Mouse (Mus musculus) C2C12 (cell line): ENCODE data around the gene Ppp1r9b. TPM values are rescaled to one million over a fixed set of nuclear protein-coding genes. Genes with fewer than 3 reads are reported as not detected.

Source experiments
- H3K27me3 ChIP-seq: one replicate; pipeline ENCODE4 v1.6.1; 2011; ENCODE audit not compliant: control insufficient read depth, insufficient read depth, insufficient read length
- H3K36me3 ChIP-seq: one replicate; pipeline ENCODE4 v1.6.1; 2011; ENCODE audit not compliant: control insufficient read depth, insufficient read depth
- H3K4me3 ChIP-seq: one replicate; pipeline ENCODE4 v1.5.1; 2011; ENCODE audit warnings: mild to moderate bottlenecking, control low read depth; ENCODE audit not compliant: poor library complexity, insufficient read depth, severe bottlenecking
- H3K79me2 ChIP-seq: one replicate; pipeline ENCODE4 v1.6.1; 2011; ENCODE audit not compliant: control insufficient read depth, insufficient read depth
- H3K79me3 ChIP-seq: one replicate; pipeline ENCODE4 v1.6.1; 2011; ENCODE audit warnings: low read depth, control low read depth
- H3ac ChIP-seq: one replicate; pipeline ENCODE3; 2011; ENCODE audit warnings: low read depth; ENCODE audit not compliant: control insufficient read depth, insufficient read length
- CEBPB ChIP-seq: IDR thresholded peaks from one replicate; pipeline ENCODE4 v1.6.1; 2011; ENCODE audit warnings: low read depth, mild to moderate bottlenecking, control low read depth, moderate library complexity
- CTCF ChIP-seq: IDR thresholded peaks from one replicate; pipeline ENCODE4 v1.5.1; 2011; ENCODE audit not compliant: control insufficient read depth, insufficient read depth, insufficient read length
- FOSL1 ChIP-seq: IDR thresholded peaks from one replicate; pipeline ENCODE4 v1.8.0; 2011; ENCODE audit warnings: mild to moderate bottlenecking, low read length; ENCODE audit not compliant: poor library complexity, insufficient read depth, severe bottlenecking
- MAX ChIP-seq: IDR thresholded peaks from one replicate; pipeline ENCODE4 v1.6.1; 2011; ENCODE audit warnings: mild to moderate bottlenecking, control low read depth
- MYOD1 ChIP-seq: IDR thresholded peaks from one replicate; pipeline ENCODE4 v1.6.1; 2011; ENCODE audit warnings: low read depth; ENCODE audit not compliant: control insufficient read depth, insufficient read length
- MYOG ChIP-seq: IDR thresholded peaks from one replicate; pipeline ENCODE4 v1.6.1; 2011; ENCODE audit not compliant: control insufficient read depth, insufficient read length; ENCODE audit errors: extremely low read depth
- USF1 ChIP-seq: IDR thresholded peaks from one replicate; pipeline ENCODE4 v1.6.1; 2011; ENCODE audit warnings: low read depth, mild to moderate bottlenecking, control low read depth, moderate library complexity
- long read RNA-seq, 2 experiments: library from polyadenylated mRNA; unstranded; transcript quantifications; one replicate each; pipeline ENCODE4 v2.0.0; 2019 to 2020
- polyA plus RNA-seq: library from polyadenylated mRNA; unstranded; fragments of >200 nt; fragmentation: generic; extraction: Trizol; gene quantifications from one replicate; pipeline ENCODE4 v1.2.1, GENCODE M21; 2012; ENCODE audit warnings: missing spikeins

Ppp1r9b gene
- polyA plus RNA-seq = 31.8 TPM
- long read RNA-seq, experiment 1, partial matches to known transcripts = 8 of 9 reads
- long read RNA-seq, experiment 1, other reads (novel, unspliced or antisense) = 1 of 9 reads
- long read RNA-seq, experiment 2, full-length matches to known transcripts = 5 of 10 reads
- long read RNA-seq, experiment 2, partial matches to known transcripts = 5 of 10 reads
- long read RNA-seq, experiment 2, other reads (novel, unspliced or antisense) = 0 of 10 reads

- Histone ChIP-seq H3K79me2 (peaks cover 52% of the 10 kb centered on the region), H3K27me3 (no peaks in the 10 kb centered on the region), H3K36me3 (peaks cover 18% of the 10 kb centered on the region), H3ac (peak within 1 kb of the TSS; percentile 85), H3K4me3 (peak within 1 kb of the TSS; percentile 79), H3K79me3 (peaks cover 39% of the 10 kb centered on the region)
- TF ChIP-seq CEBPB (no peak), FOSL1 (no peak), MAX (no peak), USF1 (no peak), MYOD1 (no peak), MYOG (no peak), CTCF (no peak)
Observed at GRCm38 (mm10) chr11:94990749-94991577, at the start of gene Ppp1r9b. Gene Ppp1r9b (plus strand): TSS chr11:94991035.

DNA sequence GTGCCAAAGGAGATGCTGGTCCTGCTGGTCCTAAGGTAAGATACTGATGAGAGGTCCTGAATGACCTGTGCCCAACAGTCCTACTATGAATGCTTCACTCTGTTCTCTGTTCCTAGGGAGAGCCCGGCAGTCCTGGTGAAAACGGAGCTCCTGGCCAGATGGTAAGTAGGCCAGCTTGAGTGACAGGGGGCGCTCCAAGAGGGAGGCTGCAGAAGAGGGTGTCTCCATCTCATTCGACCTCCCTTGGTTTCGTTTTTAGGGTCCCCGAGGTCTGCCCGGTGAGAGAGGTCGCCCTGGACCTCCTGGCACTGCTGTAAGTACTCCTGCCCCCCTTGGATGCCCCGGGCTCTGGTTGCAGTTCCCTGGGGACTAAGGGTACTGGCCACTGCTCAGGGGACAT lies 49.7 kb upstream of the Ppp1r9b start:
- no peaks in the 10 kb centered on the region for H3K79me3 ChIP-seq
- H3K4me3 ChIP-seq = no peak overlapping the region
- no peaks in the 10 kb centered on the region for H3K36me3 ChIP-seq
- H3ac ChIP-seq = no peak overlapping the region
- H3K27me3 ChIP-seq = no peaks in the 10 kb centered on the region
- TF ChIP-seq MYOG (no peak), MYOD1 (no peak)
- no peaks in the 10 kb centered on the region for H3K79me2 ChIP-seq

DNA sequence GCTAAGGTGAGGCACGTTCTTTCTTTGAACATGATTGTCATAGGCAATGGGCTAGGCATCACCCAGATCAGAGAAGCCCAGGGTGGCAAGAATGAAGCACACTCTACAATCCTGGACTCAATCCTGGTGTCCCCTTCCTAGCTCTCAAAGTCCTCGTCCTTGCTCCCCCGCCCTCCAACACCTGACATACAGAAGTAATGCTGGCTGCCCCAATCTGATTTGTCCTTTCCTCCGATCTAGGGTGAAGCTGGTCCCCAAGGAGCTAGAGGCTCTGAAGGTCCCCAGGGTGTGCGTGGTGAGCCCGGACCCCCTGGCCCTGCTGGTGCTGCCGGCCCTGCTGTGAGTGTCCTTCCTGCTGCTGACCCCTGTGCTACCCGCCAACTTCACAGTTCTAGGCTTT lies 49.1 kb upstream of the Ppp1r9b start:
- Histone ChIP-seq H3ac (no peak overlapping the region), H3K36me3 (no peaks in the 10 kb centered on the region), H3K79me2 (no peaks in the 10 kb centered on the region), H3K79me3 (no peaks in the 10 kb centered on the region), H3K4me3 (no peak overlapping the region), H3K27me3 (no peaks in the 10 kb centered on the region)
- TF ChIP-seq CTCF = no peak

DNA sequence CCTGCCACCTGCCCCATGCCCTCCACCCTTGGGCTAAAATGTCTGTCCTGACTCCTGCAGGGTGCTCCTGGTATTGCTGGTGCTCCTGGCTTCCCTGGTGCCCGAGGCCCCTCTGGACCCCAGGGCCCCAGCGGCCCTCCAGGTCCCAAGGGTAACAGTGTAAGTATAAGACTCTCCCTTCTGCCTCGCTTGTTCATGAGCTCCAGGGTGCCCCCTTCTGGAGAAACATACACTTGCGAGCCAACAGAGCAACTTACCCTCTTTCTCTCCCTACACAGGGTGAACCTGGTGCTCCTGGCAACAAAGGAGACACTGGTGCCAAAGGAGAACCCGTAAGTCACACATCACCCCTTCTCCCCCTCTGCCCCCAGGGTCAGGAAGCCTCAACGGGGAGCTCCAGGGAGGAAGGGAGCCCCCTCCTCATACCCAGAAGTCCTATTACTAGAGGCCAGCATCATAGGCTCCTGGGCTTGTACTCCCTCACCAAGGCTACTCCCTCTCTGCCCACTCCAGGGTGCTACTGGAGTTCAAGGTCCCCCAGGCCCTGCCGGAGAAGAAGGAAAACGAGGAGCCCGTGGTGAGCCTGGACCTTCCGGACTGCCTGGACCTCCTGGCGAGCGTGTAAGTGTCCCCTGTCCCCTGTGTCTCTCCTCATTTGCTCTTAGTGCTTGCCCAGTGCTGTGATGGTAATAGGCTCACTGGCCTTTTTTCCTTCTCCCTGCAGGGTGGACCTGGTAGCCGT lies 48.4 kb upstream of the Ppp1r9b start:
- Histone ChIP-seq H3K79me3 (no peaks in the 10 kb centered on the region), H3K27me3 (no peaks in the 10 kb centered on the region), H3ac (no peak overlapping the region), H3K4me3 (no peak overlapping the region), H3K36me3 (no peaks in the 10 kb centered on the region), H3K79me2 (no peaks in the 10 kb centered on the region)
- TF ChIP-seq MYOG = no peak
- TF ChIP-seq FOSL1 = no peak
- no peak for TF ChIP-seq MYOD1
- TF ChIP-seq CEBPB = no peak
- TF ChIP-seq MAX = no peak
- no peak for TF ChIP-seq CTCF
- no peak for TF ChIP-seq USF1

DNA sequence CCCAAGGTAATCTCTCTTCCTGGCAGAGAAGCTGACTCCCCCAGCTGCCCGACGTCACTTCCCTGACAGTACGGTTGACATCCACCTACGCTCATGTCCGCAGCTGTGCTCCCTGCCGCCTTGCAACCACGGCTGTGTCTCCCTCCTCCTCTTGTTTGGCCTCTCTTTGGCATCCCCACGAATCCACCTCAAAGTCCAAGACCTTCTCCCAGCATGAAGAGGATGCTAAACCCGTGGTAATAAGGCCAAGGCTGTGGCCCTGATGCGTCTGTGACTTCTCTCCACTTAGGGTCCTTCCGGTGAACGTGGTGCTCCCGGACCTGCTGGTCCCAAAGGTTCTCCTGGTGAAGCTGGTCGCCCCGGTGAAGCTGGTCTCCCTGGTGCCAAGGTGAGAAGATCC lies 47.8 kb upstream of the Ppp1r9b start:
- no peaks in the 10 kb centered on the region for H3K36me3 ChIP-seq
- H3ac ChIP-seq = no peak overlapping the region
- no peaks in the 10 kb centered on the region for H3K79me3 ChIP-seq
- TF ChIP-seq CTCF (no peak), MYOG (no peak), MYOD1 (no peak), USF1 (no peak), CEBPB (no peak), FOSL1 (no peak), MAX (no peak)
- H3K79me2 ChIP-seq = no peaks in the 10 kb centered on the region
- no peak overlapping the region for H3K4me3 ChIP-seq
- no peaks in the 10 kb centered on the region for H3K27me3 ChIP-seq

DNA sequence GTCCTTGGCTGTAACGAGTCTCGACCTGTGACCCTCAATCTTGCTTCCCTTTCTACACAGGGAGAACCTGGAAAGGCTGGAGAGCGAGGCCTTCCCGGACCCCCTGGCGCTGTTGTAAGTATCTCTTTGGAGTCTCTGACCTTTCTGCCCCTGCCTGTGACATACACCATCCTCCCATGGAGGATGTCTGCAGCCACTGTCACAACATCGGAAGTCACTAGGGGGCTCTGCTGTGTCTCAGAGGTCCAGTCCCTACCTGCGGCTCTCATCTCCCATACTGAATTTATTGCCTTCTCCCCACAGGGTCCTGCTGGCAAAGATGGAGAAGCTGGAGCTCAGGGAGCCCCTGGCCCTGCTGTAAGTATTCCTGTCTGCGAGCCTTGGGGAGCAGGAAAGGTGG lies 46.5 kb upstream of the Ppp1r9b start:
- H3ac ChIP-seq = no peak overlapping the region
- H3K27me3 ChIP-seq = no peaks in the 10 kb centered on the region
- TF ChIP-seq MYOG = no peak
- peak; percentile 9 for TF ChIP-seq CTCF
- no peak for TF ChIP-seq MAX
- TF ChIP-seq FOSL1 = no peak
- no peak for TF ChIP-seq MYOD1
- H3K79me3 ChIP-seq = no peaks in the 10 kb centered on the region
- H3K4me3 ChIP-seq = no peak overlapping the region
- no peaks in the 10 kb centered on the region for H3K79me2 ChIP-seq
- H3K36me3 ChIP-seq = peaks cover 3% of the 10 kb centered on the region
